Mouse (Mus musculus) Patski (cell line): Measurements from ENCODE around the gene Brd2. TPM values are rescaled to one million over a fixed set of nuclear protein-coding genes. Genes with fewer than 3 reads are reported as not detected.
A peak's percentile ranks its signal among the peaks of the same experiment; 100 is the strongest.

Source experiments
- ATAC-seq: fragments of 100-300 bp; one replicate; pipeline ENCODE4 v1.8.0; 2021
- CTCF ChIA-PET: fragments of 350-600 bp; sonication (Branson Sonifier 250); formaldehyde crosslinking; loops from one replicate; lab custom pipeline; 2022; ENCODE audit warnings: inconsistent platforms; lab: Charles Lee
- POLR2A ChIA-PET: fragments of 350-600 bp; sonication (Branson Sonifier 250); formaldehyde crosslinking; loops from one replicate; lab custom pipeline; 2022; ENCODE audit warnings: antibody characterized with exemption, inconsistent platforms; lab: Charles Lee
- DNase-seq: peaks from one replicate; pipeline ENCODE4 v3.0.0-alpha.2; 2011; ENCODE audit warnings: low read depth, low spot score
- H3K27me3 ChIP-seq: fragments of 371-371 bp; one replicate; pipeline ENCODE4 v1.5.1; 2021
- CTCF ChIP-seq: fragments of 100-300 bp; IDR thresholded peaks from one replicate; pipeline ENCODE4 v1.5.1; 2021
- in situ Hi-C: fragments of 300-500 bp; cut with MboI; formaldehyde crosslinking; loops from 3 replicates; pipeline ENCODE4 v1.11.1; 2018; ENCODE audit warnings: low pct_unique_long_range_greater_than_20kb, mixed read lengths
- polyA plus RNA-seq: library from polyadenylated mRNA; unstranded; gene quantifications from one replicate; pipeline ENCODE4 v1.2.3, GENCODE M21; 2021

Brd2 gene
- polyA plus RNA-seq, 1 experiment from 2014 or later: 239 TPM

- ChIA-PET CTCF (interaction anchor here (0.7 to 2.1 kb wide), 11 partner anchors 11 to 92 kb away, joined by 3 to 8 read pairs (median 3); partner anchors contain the start of gene H2-Oa), POLR2A (interaction anchor here (0.9 to 1.0 kb wide), 2 partner anchors 25 to 93 kb away, joined by 3 read pairs; no protein-coding TSS in a partner anchor)
- in situ Hi-C loops: loop anchor here (5.0 kb wide), 1 partner anchor 90 kb away; no protein-coding TSS in a partner anchor
- TF ChIP-seq CTCF: peak; percentile 93
- peaks cover 9% of the 10 kb centered on the region for H3K27me3 ChIP-seq
- DNase-seq: peak; percentile 27
- ATAC-seq: no peak
Measured at GRCm38 (mm10) chr17:34077549-34077948, 44.9 kb downstream of the Brd2 start.

GRCm38 (mm10) chr17:34075271-34075670 is 47.2 kb downstream of the Brd2 start:
- in situ Hi-C loops: loop anchor here (5.0 kb wide), 1 partner anchor 92 kb away; no protein-coding TSS in a partner anchor
- ChIA-PET CTCF (interaction anchor here (1.0 to 1.1 kb wide), 3 partner anchors 21 to 93 kb away, joined by 3 to 4 read pairs (median 4); no protein-coding TSS in a partner anchor), POLR2A (no interaction called here)
- ATAC-seq: no peak
- DNase-seq: no peak
- H3K27me3 ChIP-seq: peaks cover 9% of the 10 kb centered on the region
- peak; percentile 79 for TF ChIP-seq CTCF

DNA sequence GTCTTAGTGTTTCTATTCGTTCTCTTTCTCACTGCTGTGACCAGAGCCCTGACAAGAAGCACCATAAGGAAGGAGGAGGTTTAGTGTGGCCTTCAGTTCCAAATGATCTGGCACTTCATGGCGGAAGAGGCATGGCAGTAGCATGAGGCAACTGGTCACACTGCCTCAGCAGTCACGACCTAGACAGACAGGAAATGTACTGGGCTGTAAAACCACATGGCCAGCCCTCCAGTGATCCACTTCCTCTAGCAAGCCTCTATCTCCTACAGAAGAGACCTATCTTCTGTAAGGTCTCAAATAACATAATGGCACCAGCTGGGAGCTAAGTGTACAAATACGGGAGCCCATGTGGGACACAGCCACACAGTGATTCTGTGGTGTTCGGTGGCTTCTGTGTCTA is 50.3 kb downstream of the Brd2 start:
- no peak for TF ChIP-seq CTCF
- ATAC-seq: no peak
- ChIA-PET CTCF (interaction anchor here (1.6 kb wide), 1 partner anchor 13 kb away, joined by 3 read pairs; no protein-coding TSS in a partner anchor), POLR2A (no interaction called here)
- H3K27me3 ChIP-seq: peaks cover 6% of the 10 kb centered on the region
- no peak for DNase-seq
- in situ Hi-C loops: no loop called here

DNA sequence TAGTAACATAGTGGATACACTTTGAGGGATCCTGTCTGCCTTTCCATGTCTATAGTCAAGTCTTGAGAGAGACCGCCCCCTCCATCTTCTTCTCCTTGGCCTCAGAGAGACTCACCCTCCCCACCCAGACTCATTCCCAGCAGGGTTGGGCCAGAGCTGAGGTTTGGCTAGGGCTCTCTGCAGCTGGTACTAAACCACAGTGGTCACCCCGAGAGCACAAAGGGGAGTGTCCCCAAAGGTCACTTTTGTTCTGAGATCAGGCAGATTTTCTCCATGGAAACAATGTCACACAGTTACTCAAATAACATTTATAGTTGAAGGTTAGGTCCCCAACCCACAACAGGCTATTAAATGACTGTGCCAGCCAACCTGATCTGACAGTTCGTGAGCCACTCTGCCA is 53.6 kb downstream of the Brd2 start:
- in situ Hi-C loops: no loop called here
- CTCF ChIA-PET: no interaction called here
- no peak for DNase-seq
- POLR2A ChIA-PET: no interaction called here
- no peak for ATAC-seq
- no peak for TF ChIP-seq CTCF
- no peaks in the 10 kb centered on the region for H3K27me3 ChIP-seq

Other genes starting within 250 kb of the Brd2 start
- not detected for gene Gm7029, start 248.8 kb downstream of the Brd2 start, polyA plus RNA-seq
- gene Kifc1, start 232.0 kb downstream of the Brd2 start, polyA plus RNA-seq: 54.0 TPM
- gene Platr17, start 217.5 kb downstream of the Brd2 start, polyA plus RNA-seq: not detected
- 37.4 TPM for gene Daxx, start 213.2 kb downstream of the Brd2 start, polyA plus RNA-seq
- 155 TPM for gene Tapbp, start 206.7 kb downstream of the Brd2 start, polyA plus RNA-seq
- gene Zbtb22, start 206.7 kb downstream of the Brd2 start, polyA plus RNA-seq: 30.7 TPM
- gene Rgl2, start 193.1 kb downstream of the Brd2 start, polyA plus RNA-seq: 59.6 TPM
- 115 TPM for gene Pfdn6, start 182.3 kb downstream of the Brd2 start, polyA plus RNA-seq
- gene Wdr46, start 182.0 kb downstream of the Brd2 start, polyA plus RNA-seq: 35.8 TPM
- 2.8 TPM for gene B3galt4, start 171.1 kb downstream of the Brd2 start, polyA plus RNA-seq
- gene Vps52, start 166.8 kb downstream of the Brd2 start, polyA plus RNA-seq: 56.9 TPM
- 1,854 TPM for gene Rps18, start 166.6 kb downstream of the Brd2 start, polyA plus RNA-seq
- 79.5 TPM for gene H2-K1, start 122.3 kb downstream of the Brd2 start, polyA plus RNA-seq
- 31.1 TPM for gene Ring1, start 98.0 kb downstream of the Brd2 start, polyA plus RNA-seq
- gene H2-Ke6, start 94.6 kb downstream of the Brd2 start, polyA plus RNA-seq: 49.3 TPM
- gene Slc39a7, start 91.0 kb downstream of the Brd2 start, polyA plus RNA-seq: 189 TPM
- 57.1 TPM for gene Rxrb, start 90.8 kb downstream of the Brd2 start, polyA plus RNA-seq
- gene Col11a2, start 83.2 kb downstream of the Brd2 start, polyA plus RNA-seq: 0.60 TPM
- not detected for gene H2-Oa, start 30.3 kb downstream of the Brd2 start, polyA plus RNA-seq
- 17.1 TPM for gene H2-DMa, start 3.1 kb downstream of the Brd2 start, polyA plus RNA-seq
- 8.2 TPM for gene H2-DMb2, start 20.7 kb upstream of the Brd2 start, polyA plus RNA-seq
- gene H2-DMb1, start 30.4 kb upstream of the Brd2 start, polyA plus RNA-seq: 36.6 TPM
- 7.0 TPM for gene Tap1, start 64.9 kb upstream of the Brd2 start, polyA plus RNA-seq
- gene Psmb9, start 65.1 kb upstream of the Brd2 start, polyA plus RNA-seq: 1.3 TPM
- gene Psmb8, start 75.1 kb upstream of the Brd2 start, polyA plus RNA-seq: 18.7 TPM
- gene Tap2, start 80.9 kb upstream of the Brd2 start, polyA plus RNA-seq: 38.2 TPM
- gene H2-Ob, start 116.3 kb upstream of the Brd2 start, polyA plus RNA-seq: not detected
- 0.09 TPM for gene H2-Ab1, start 135.1 kb upstream of the Brd2 start, polyA plus RNA-seq
- not detected for gene H2-Aa, start 165.2 kb upstream of the Brd2 start, polyA plus RNA-seq
- gene H2-Eb1, start 183.2 kb upstream of the Brd2 start, polyA plus RNA-seq: 0.32 TPM
- not detected for gene H2-Eb2, start 203.0 kb upstream of the Brd2 start, polyA plus RNA-seq
- gene Btnl2, start 232.2 kb upstream of the Brd2 start, polyA plus RNA-seq: not detected